Mouse (Mus musculus): ENCODE data around the gene Calcoco1.

Gene Calcoco1

GRCm38 (mm10) chr15:102738434-102738833 lies 16.5 kb upstream of the Calcoco1 start:
- DNase-seq (ENCODE audit: low read depth, low spot score) = no peak

- DNase-seq (ENCODE audit: low read depth, low spot score) = no peak
Observed at GRCm38 (mm10) chr15:102737092-102737491, 15.1 kb upstream of the Calcoco1 start.

- DNase-seq (ENCODE audit: low read depth, low spot score) = peak; percentile 91
Observed at GRCm38 (mm10) chr15:102736127-102736944, 14.4 kb upstream of the Calcoco1 start.

- peak; percentile 58 for DNase-seq (ENCODE audit: low read depth, low spot score)
Observed at GRCm38 (mm10) chr15:102735031-102735430, 13.1 kb upstream of the Calcoco1 start.

GRCm38 (mm10) chr15:102733759-102734531 lies 12.0 kb upstream of the Calcoco1 start:
- peak; percentile 53 for DNase-seq (ENCODE audit: low read depth, low spot score)

- DNase-seq (ENCODE audit: low read depth, low spot score) = peak; percentile 95
Observed at GRCm38 (mm10) chr15:102733233-102733632, 11.3 kb upstream of the Calcoco1 start.

- DNase-seq (ENCODE audit: low read depth, low spot score) = no peak
Observed at GRCm38 (mm10) chr15:102732406-102732805, 10.4 kb upstream of the Calcoco1 start.

GRCm38 (mm10) chr15:102727951-102728350 lies 6.0 kb upstream of the Calcoco1 start:
- no peak for DNase-seq (ENCODE audit: low read depth, low spot score)

GRCm38 (mm10) chr15:102723358-102724135 lies 1.6 kb upstream of the Calcoco1 start:
- no peak for DNase-seq (ENCODE audit: low read depth, low spot score)

GRCm38 (mm10) chr15:102722500-102722931 lies 538 bp upstream of the Calcoco1 start:
- DNase-seq (ENCODE audit: low read depth, low spot score) = no peak

GRCm38 (mm10) chr15:102721016-102721898 lies 721 bp downstream of the Calcoco1 start:
- peak; percentile 55 for DNase-seq (ENCODE audit: low read depth, low spot score)

- DNase-seq (ENCODE audit: low read depth, low spot score) = no peak
Observed at GRCm38 (mm10) chr15:102716132-102716531, 5.8 kb downstream of the Calcoco1 start.

GRCm38 (mm10) chr15:102707736-102708269 lies 14.2 kb downstream of the Calcoco1 start:
- DNase-seq (ENCODE audit: low read depth, low spot score) = no peak

GRCm38 (mm10) chr15:102705923-102706503 lies 16.0 kb downstream of the Calcoco1 start:
- DNase-seq (ENCODE audit: low read depth, low spot score) = no peak

GRCm38 (mm10) chr15:102705226-102705894 lies 16.6 kb downstream of the Calcoco1 start:
- peak; percentile 71 for DNase-seq (ENCODE audit: low read depth, low spot score)

GRCm38 (mm10) chr15:102704806-102705205 lies 17.2 kb downstream of the Calcoco1 start:
- DNase-seq (ENCODE audit: low read depth, low spot score) = no peak

- no peak for DNase-seq (ENCODE audit: low read depth, low spot score)
Observed at GRCm38 (mm10) chr15:102702972-102703371, 19.0 kb downstream of the Calcoco1 start.

- peak; percentile 82 for DNase-seq (ENCODE audit: low read depth, low spot score)
Observed at GRCm38 (mm10) chr15:102698193-102698592, 23.8 kb downstream of the Calcoco1 start.

- DNase-seq (ENCODE audit: low read depth, low spot score) = no peak
Observed at GRCm38 (mm10) chr15:102696899-102697298, 25.1 kb downstream of the Calcoco1 start.

GRCm38 (mm10) chr15:102693600-102693999 lies 28.4 kb downstream of the Calcoco1 start:
- peak; percentile 98 for DNase-seq (ENCODE audit: low read depth, low spot score)

All from brain, adult 2 months (tissue).